Mouse (Mus musculus) adrenal gland, adult 8-10 months (tissue): Measurements from ENCODE around the gene Mfsd10. TPM values are rescaled to one million over a fixed set of nuclear protein-coding genes. Genes with fewer than 3 reads are reported as not detected.
"Not testable (repeated sequence)": the region's sequence is repeated elsewhere in the genome, so short reads cannot be mapped to it uniquely, and the experiment has no call there.

Experiments
- DNase-seq: peaks from one replicate; pipeline ENCODE4 v3.0.0; 2022
- total RNA-seq, 4 experiments: library from RNA; stranded (reverse); gene quantifications; 2 replicates each; pipeline ENCODE4 v1.2.4; 2022

Gene Mfsd10
- total RNA-seq, 4 experiments from 2014 or later: 29.6 to 54.5 (median 45.8) TPM

DNA sequence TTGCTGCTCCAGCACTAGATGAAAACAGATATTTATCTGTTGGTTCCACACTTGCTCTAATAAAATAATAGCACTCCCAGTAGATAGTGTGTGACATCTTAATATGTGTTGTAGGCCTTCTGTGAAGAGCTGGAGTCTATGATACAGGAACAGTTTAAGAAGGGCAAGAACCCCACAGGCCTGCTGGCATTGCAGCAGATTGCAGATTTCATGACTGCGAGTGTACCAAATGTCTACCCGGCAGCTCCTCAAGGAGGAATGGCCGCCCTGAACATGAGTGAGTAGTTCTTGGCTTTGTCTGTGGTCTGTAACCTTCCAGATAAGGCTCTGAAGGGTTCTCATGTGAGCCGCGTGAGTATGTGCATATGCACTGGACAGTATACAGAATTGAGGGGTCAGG, 32.4 kb downstream of the Mfsd10 start:
- DNase-seq: no peak

GRCm38 (mm10) chr5:34593202-34593727, 43.7 kb downstream of the Mfsd10 start:
- no peak for DNase-seq

- DNase-seq: no peak
Measured at GRCm38 (mm10) chr5:34592666-34593065, 44.3 kb downstream of the Mfsd10 start.

GRCm38 (mm10) chr5:34592224-34592623, 44.8 kb downstream of the Mfsd10 start:
- DNase-seq: not testable (repeated sequence)

DNA sequence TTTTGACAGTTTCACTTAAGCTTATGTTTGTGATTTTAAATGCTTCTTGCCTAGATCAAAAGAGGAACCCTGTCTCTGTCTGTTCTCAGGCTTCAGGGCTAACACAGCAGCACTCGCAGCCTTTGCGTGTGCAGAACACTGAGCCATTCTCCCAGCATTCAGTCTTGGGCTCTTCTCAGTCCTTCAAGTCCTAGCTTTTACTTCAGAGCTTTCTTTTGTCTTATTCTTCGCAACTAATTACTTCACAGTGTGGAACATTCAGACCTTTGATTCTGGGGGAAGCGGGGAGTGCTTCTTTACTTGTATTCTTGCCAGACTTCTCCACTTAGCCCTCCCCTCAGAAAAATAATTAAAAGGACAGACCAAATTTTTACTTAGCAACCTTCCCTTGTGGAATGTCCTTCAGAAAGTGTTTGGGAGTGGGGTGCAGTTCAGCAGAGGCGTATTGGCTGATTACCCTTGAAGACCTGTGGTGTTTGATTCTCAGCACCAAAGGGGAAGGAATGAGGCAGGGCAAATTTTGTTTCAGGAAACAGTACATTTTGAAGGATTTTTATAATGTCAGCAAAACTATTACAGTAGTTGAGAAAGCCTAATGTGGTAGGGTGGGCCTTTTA, 45.5 kb downstream of the Mfsd10 start:
- DNase-seq: no peak

- DNase-seq: no peak
Measured at GRCm38 (mm10) chr5:34590702-34591101, 46.3 kb downstream of the Mfsd10 start.

DNA sequence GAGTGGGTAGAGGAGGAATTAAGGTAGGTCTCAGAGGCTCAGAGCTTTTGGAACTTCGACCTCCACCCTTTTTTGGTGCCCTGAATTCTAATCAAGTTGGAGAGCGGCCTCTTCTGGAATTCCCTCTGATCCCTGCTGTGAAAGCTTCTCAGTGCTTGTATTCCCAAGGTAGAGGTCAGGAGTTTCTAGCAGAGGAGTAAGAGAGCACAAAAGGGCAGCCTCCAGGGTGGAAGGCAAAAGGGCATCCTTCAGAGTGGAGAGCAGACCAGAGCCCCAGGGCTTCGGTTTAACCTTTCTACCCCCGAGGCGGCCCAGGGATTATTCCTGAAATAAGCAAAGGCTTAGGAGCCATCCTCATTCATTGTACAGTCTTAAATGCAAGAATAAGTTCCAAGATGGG, 47.0 kb downstream of the Mfsd10 start:
- no peak for DNase-seq

GRCm38 (mm10) chr5:34587881-34588280, 49.1 kb downstream of the Mfsd10 start:
- no peak for DNase-seq

GRCm38 (mm10) chr5:34585216-34585615, 51.8 kb downstream of the Mfsd10 start:
- no peak for DNase-seq

Other genes with a start within 250 kb of the Mfsd10 start
- gene Tnip2, start 123.2 kb downstream of the Mfsd10 start, total RNA-seq: 10 to 100 TPM; 16.3 to 32.3 (median 24.3) TPM
- 10 to 100 TPM; 11.5 to 23.9 (median 17.8) TPM for gene Sh3bp2, start 111.4 kb downstream of the Mfsd10 start, total RNA-seq
- 100 to 1,000 TPM; 144 to 201 (median 179) TPM for gene Add1, start 63.5 kb downstream of the Mfsd10 start, total RNA-seq
- 10 to 100 TPM; 23.9 to 25.8 (median 24.1) TPM for gene Nop14, start 22.9 kb upstream of the Mfsd10 start, total RNA-seq
- gene Grk4, start 23.2 kb upstream of the Mfsd10 start, total RNA-seq: 1 to 10 TPM; 1.9 to 5.3 (median 3.1) TPM
- gene Htt, start 124.5 kb upstream of the Mfsd10 start, total RNA-seq: 10 to 100 TPM; 37.5 to 66.3 (median 47.0) TPM